Mouse (Mus musculus): Measurements from ENCODE around the gene Zdhhc1. TPM values are rescaled to one million over a fixed set of nuclear protein-coding genes. Genes with fewer than 3 reads are reported as not detected.

Gene Zdhhc1
- total RNA-seq, 1 experiment from 2014 or later, result 0.48 TPM

GRCm38 (mm10) chr8:105438865-105439264 lies 57.8 kb downstream of the Zdhhc1 start:
- ATAC-seq (replicated peaks; ENCODE audit: insufficient number of reproducible peaks, low FRiP score, low TSS enrichment, poor library complexity, severe bottlenecking), result 0 out of 2 replicates have a peak, but pooled peaks have one; percentile 61

GRCm38 (mm10) chr8:105437078-105437748 lies 59.5 kb downstream of the Zdhhc1 start:
- no peak for ATAC-seq (replicated peaks; ENCODE audit: insufficient number of reproducible peaks, low FRiP score, low TSS enrichment, poor library complexity, severe bottlenecking)

GRCm38 (mm10) chr8:105436218-105436617 lies 60.5 kb downstream of the Zdhhc1 start:
- ATAC-seq (replicated peaks; ENCODE audit: insufficient number of reproducible peaks, low FRiP score, low TSS enrichment, poor library complexity, severe bottlenecking), result no peak

- ATAC-seq (replicated peaks; ENCODE audit: insufficient number of reproducible peaks, low FRiP score, low TSS enrichment, poor library complexity, severe bottlenecking), result no peak
Observed at GRCm38 (mm10) chr8:105434136-105434535, 62.6 kb downstream of the Zdhhc1 start.

- ATAC-seq (replicated peaks; ENCODE audit: insufficient number of reproducible peaks, low FRiP score, low TSS enrichment, poor library complexity, severe bottlenecking), result no peak
Observed at GRCm38 (mm10) chr8:105433511-105433910, 63.2 kb downstream of the Zdhhc1 start.

GRCm38 (mm10) chr8:105433021-105433420 lies 63.7 kb downstream of the Zdhhc1 start:
- no peak for ATAC-seq (replicated peaks; ENCODE audit: insufficient number of reproducible peaks, low FRiP score, low TSS enrichment, poor library complexity, severe bottlenecking)

- no peak for ATAC-seq (replicated peaks; ENCODE audit: insufficient number of reproducible peaks, low FRiP score, low TSS enrichment, poor library complexity, severe bottlenecking)
Observed at GRCm38 (mm10) chr8:105431743-105432515, 64.8 kb downstream of the Zdhhc1 start.

GRCm38 (mm10) chr8:105426878-105427277 lies 69.8 kb downstream of the Zdhhc1 start:
- no peak for ATAC-seq (replicated peaks; ENCODE audit: insufficient number of reproducible peaks, low FRiP score, low TSS enrichment, poor library complexity, severe bottlenecking)

Other genes starting within 250 kb of the Zdhhc1 start
- 0.29 TPM in 1 of 3 replicates, not detected in the others for gene B3gnt9, start 241.7 kb downstream of the Zdhhc1 start, total RNA-seq (2017)
- 16.2 to 28.9 TPM (median 23.3 TPM) in 3 replicates for gene Tradd, start 232.3 kb downstream of the Zdhhc1 start, total RNA-seq (2017)
- 3.6 to 5.0 TPM in 2 of 3 replicates, not detected in the other for gene Fbxl8, start 232.3 kb downstream of the Zdhhc1 start, total RNA-seq (2017)
- gene Hsf4, start 227.1 kb downstream of the Zdhhc1 start, total RNA-seq (2017), result 0.96 to 2.5 TPM in 2 of 3 replicates, not detected in the other
- gene Nol3, start 220.8 kb downstream of the Zdhhc1 start, total RNA-seq (2017), result not detected in 3 replicates
- gene 4931428F04Rik, start 207.0 kb downstream of the Zdhhc1 start, total RNA-seq (2017), result 0.64 to 1.3 TPM in 2 of 3 replicates, not detected in the other
- gene Exoc3l, start 200.8 kb downstream of the Zdhhc1 start, total RNA-seq (2017), result 0.43 to 0.49 TPM in 2 of 3 replicates, not detected in the other
- 19.7 to 52.7 TPM (median 21.0 TPM) in 3 replicates for gene E2f4, start 199.2 kb downstream of the Zdhhc1 start, total RNA-seq (2017)
- 0.21 to 2.5 TPM (median 1.3 TPM) in 3 replicates for gene Elmo3, start 191.3 kb downstream of the Zdhhc1 start, total RNA-seq (2017)
- 1.3 to 2.8 TPM (median 1.7 TPM) in 3 replicates for gene Lrrc29, start 170.6 kb downstream of the Zdhhc1 start, total RNA-seq (2017)
- gene Tmem208, start 170.5 kb downstream of the Zdhhc1 start, total RNA-seq (2017), result 36.6 to 48.0 TPM (median 42.8 TPM) in 3 replicates
- gene Fhod1, start 148.9 kb downstream of the Zdhhc1 start, total RNA-seq (2017), result 6.5 to 14.7 TPM (median 8.4 TPM) in 3 replicates
- 0.10 TPM in 1 of 3 replicates, not detected in the others for gene Slc9a5, start 148.1 kb downstream of the Zdhhc1 start, total RNA-seq (2017)
- gene Plekhg4, start 123.6 kb downstream of the Zdhhc1 start, total RNA-seq (2017), result 0.49 TPM in 1 of 3 replicates, not detected in the others
- 0.32 TPM in 1 of 3 replicates, not detected in the others for gene Kctd19, start 83.4 kb downstream of the Zdhhc1 start, total RNA-seq (2017)
- not detected in 3 replicates for gene Lrrc36, start 83.3 kb downstream of the Zdhhc1 start, total RNA-seq (2017)
- 164 to 258 TPM (median 248 TPM) in 3 replicates for gene Tppp3, start 25.4 kb downstream of the Zdhhc1 start, total RNA-seq (2017)
- gene Hsd11b2, start 21.9 kb upstream of the Zdhhc1 start, total RNA-seq (2017), result not detected in 3 replicates
- 62.8 to 77.2 TPM (median 68.8 TPM) in 3 replicates for gene Atp6v0d1, start 69.1 kb upstream of the Zdhhc1 start, total RNA-seq (2017)
- 0.64 to 6.4 TPM (median 1.2 TPM) in 3 replicates for gene Ripor1, start 108.4 kb upstream of the Zdhhc1 start, total RNA-seq (2017)
- 75.1 to 125 TPM (median 91.9 TPM) in 3 replicates for gene Ctcf, start 139.7 kb upstream of the Zdhhc1 start, total RNA-seq (2017)
- gene Agrp, start 140.5 kb upstream of the Zdhhc1 start, total RNA-seq (2017), result 3.6 to 4.9 TPM in 2 of 3 replicates, not detected in the other
- gene Carmil2, start 189.4 kb upstream of the Zdhhc1 start, total RNA-seq (2017), result 1.7 to 3.9 TPM (median 2.4 TPM) in 3 replicates
- gene Acd, start 204.2 kb upstream of the Zdhhc1 start, total RNA-seq (2017), result 8.7 to 25.2 TPM (median 9.7 TPM) in 3 replicates
- 21.3 to 28.7 TPM (median 21.4 TPM) in 3 replicates for gene Pard6a, start 204.2 kb upstream of the Zdhhc1 start, total RNA-seq (2017)
- not detected in 3 replicates for gene 4933405L10Rik, start 210.8 kb upstream of the Zdhhc1 start, total RNA-seq (2017)
- 0.43 to 1.6 TPM in 2 of 3 replicates, not detected in the other for gene Enkd1, start 211.3 kb upstream of the Zdhhc1 start, total RNA-seq (2017)

Data from monocyte, adult 5-6 weeks (primary cell).